Mouse (Mus musculus): ENCODE measurements around the gene Gm18596. TPM values are rescaled to one million over a fixed set of nuclear protein-coding genes. Genes with fewer than 3 reads are reported as not detected.
"Not testable (repeated sequence)": the region's sequence is repeated elsewhere in the genome, so short reads cannot be mapped to it uniquely, and the experiment has no call there.

The Gm18596 gene
- polyA plus RNA-seq, 1 experiment from 2014 or later: not detected

GRCm38 (mm10) chr10:77726186-77726585, 16.3 kb downstream of the Gm18596 start, which contains the start of gene Gm10100:
TSS of gene Gm10100 (plus strand) at chr10:77726486.
- Histone ChIP-seq H3K36me3 (ENCODE audit: control insufficient read depth, insufficient read depth) (no peaks in the 10 kb centered on the region), H3K4me3 (ENCODE audit: low read depth, low read length) (no peak within 1 kb of the TSS), H3K27ac (ENCODE audit: low read length) (no peak within 1 kb of the TSS), H3K27me3 (ENCODE audit: control insufficient read depth, insufficient read depth, low read depth, low read length) (no peaks in the 10 kb centered on the region), H3K9ac (ENCODE audit: low read depth, low read length) (no peak within 1 kb of the TSS), H3K4me1 (ENCODE audit: control insufficient read depth, low read depth, low read length) (no peaks in the 10 kb centered on the region), H3K9me3 (replicated peaks; ENCODE audit: control insufficient read depth, low read length) (no peaks in the 10 kb centered on the region), H3K4me2 (ENCODE audit: low read depth, low read length) (no peak within 1 kb of the TSS)
- WGBS (ENCODE audit: insufficient replicate concordance): 24% methylated on average over 3 of the region's 3 CpGs
- no peak for ATAC-seq (ENCODE audit: low read depth)

DNA sequence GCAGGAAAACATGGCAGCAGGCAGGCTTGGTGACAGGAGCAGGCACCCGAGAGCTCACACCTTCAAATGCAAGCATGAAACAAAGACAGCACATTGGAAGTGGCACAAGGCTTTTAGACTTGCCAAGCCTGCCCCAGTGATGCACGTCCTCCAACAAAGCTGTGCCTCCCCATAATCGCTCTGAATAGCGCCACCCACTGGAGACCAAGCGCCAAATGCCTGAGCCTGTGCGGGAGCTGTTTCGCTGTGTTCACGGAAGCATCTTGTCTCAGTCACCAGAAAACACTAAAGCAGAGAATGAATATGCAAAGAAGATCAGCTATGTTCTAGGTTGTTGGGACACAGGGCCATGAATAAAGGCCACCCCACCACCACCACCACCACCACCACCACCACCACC, 17.6 kb downstream of the Gm18596 start:
- no peaks in the 10 kb centered on the region for H3K27me3 ChIP-seq (ENCODE audit: control insufficient read depth, insufficient read depth, low read depth, low read length)
- H3K4me3 ChIP-seq (ENCODE audit: low read depth, low read length): no peak overlapping the region
- no peaks in the 10 kb centered on the region for H3K9me3 ChIP-seq (replicated peaks; ENCODE audit: control insufficient read depth, low read length)
- no peak overlapping the region for H3K27ac ChIP-seq (ENCODE audit: low read length)
- no peak overlapping the region for H3K9ac ChIP-seq (ENCODE audit: low read depth, low read length)
- no peak overlapping the region for H3K4me2 ChIP-seq (ENCODE audit: low read depth, low read length)
- H3K36me3 ChIP-seq (ENCODE audit: control insufficient read depth, insufficient read depth): no peaks in the 10 kb centered on the region
- 63% methylated on average over 8 of the region's 8 CpGs for WGBS (ENCODE audit: insufficient replicate concordance)
- H3K4me1 ChIP-seq (ENCODE audit: control insufficient read depth, low read depth, low read length): no peaks in the 10 kb centered on the region
- ATAC-seq (ENCODE audit: low read depth): no peak

- H3K9ac ChIP-seq (ENCODE audit: low read depth, low read length); H3K27ac ChIP-seq (ENCODE audit: low read length); H3K36me3 ChIP-seq (ENCODE audit: control insufficient read depth, insufficient read depth); H3K4me3 ChIP-seq (ENCODE audit: low read depth, low read length); H3K4me1 ChIP-seq (ENCODE audit: control insufficient read depth, low read depth, low read length); H3K27me3 ChIP-seq (ENCODE audit: control insufficient read depth, insufficient read depth, low read depth, low read length); ATAC-seq (ENCODE audit: low read depth); H3K9me3 ChIP-seq (replicated peaks; ENCODE audit: control insufficient read depth, low read length); H3K4me2 ChIP-seq (ENCODE audit: low read depth, low read length): not testable (repeated sequence)
- WGBS (ENCODE audit: insufficient replicate concordance): 75% methylated on average over 1 of the region's 1 CpGs
Observed at GRCm38 (mm10) chr10:77720299-77720698, 22.1 kb downstream of the Gm18596 start, which contains the start of gene Krtap12-1. TSS of gene Krtap12-1 (plus strand) at chr10:77720599.

DNA sequence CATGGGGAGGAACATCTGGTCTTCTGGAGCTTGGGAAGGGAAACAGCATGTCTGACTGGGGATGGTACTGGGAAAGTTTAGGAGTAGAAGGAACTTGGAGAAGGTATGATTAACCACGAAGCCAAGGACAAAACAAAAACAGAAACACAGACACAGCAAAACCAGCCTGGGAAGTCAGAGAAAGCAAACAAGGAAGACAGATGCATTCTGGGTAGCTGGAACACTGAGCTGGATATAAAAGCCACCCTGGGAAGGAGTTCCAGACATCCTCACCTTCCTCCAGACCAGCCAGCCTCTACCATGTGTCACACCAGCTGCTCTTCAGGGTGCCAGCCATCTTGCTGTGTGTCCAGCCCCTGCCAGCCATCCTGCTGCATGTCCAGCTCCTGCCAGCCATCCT, 26.9 kb downstream of the Gm18596 start, which contains the start of gene Gm10142:
Gene Gm10142 (plus strand): TSS at position 301 of the 400 bp plus-strand sequence.
- no peak within 1 kb of the TSS for H3K9ac ChIP-seq (ENCODE audit: low read depth, low read length)
- WGBS (ENCODE audit: insufficient replicate concordance): 50% methylated on average over 1 of the region's 1 CpGs
- no peaks in the 10 kb centered on the region for H3K27me3 ChIP-seq (ENCODE audit: control insufficient read depth, insufficient read depth, low read depth, low read length)
- H3K4me2 ChIP-seq (ENCODE audit: low read depth, low read length): no peak within 1 kb of the TSS
- no peak within 1 kb of the TSS for H3K4me3 ChIP-seq (ENCODE audit: low read depth, low read length)
- no peak for ATAC-seq (ENCODE audit: low read depth)
- H3K9me3 ChIP-seq (replicated peaks; ENCODE audit: control insufficient read depth, low read length): no peaks in the 10 kb centered on the region
- H3K27ac ChIP-seq (ENCODE audit: low read length): no peak within 1 kb of the TSS
- H3K36me3 ChIP-seq (ENCODE audit: control insufficient read depth, insufficient read depth): no peaks in the 10 kb centered on the region
- no peaks in the 10 kb centered on the region for H3K4me1 ChIP-seq (ENCODE audit: control insufficient read depth, low read depth, low read length)

DNA sequence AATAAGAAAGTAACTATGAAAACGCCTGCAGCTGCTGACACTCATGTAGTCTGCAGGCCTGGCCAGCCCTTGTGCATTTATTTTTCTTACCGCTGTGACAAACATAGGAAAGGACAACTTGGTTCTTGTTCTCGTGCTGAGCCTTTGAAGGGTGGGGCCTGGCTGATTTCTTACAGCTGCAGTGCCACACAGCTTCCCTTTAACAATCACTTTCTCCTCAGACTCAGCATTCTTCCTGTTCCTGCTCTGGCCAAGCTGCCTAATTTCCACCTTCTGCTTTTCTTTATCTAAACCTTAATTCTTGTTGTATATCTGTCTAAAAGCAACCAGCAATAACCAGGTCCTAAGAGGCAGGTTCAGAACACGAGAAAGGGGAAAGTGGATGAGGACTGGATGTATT, 28.7 kb downstream of the Gm18596 start:
- Histone ChIP-seq H3K4me1 (ENCODE audit: control insufficient read depth, low read depth, low read length) (no peaks in the 10 kb centered on the region), H3K4me3 (ENCODE audit: low read depth, low read length) (no peak overlapping the region), H3K27me3 (ENCODE audit: control insufficient read depth, insufficient read depth, low read depth, low read length) (no peaks in the 10 kb centered on the region), H3K9ac (ENCODE audit: low read depth, low read length) (no peak overlapping the region), H3K4me2 (ENCODE audit: low read depth, low read length) (no peak overlapping the region), H3K27ac (ENCODE audit: low read length) (no peak overlapping the region), H3K9me3 (replicated peaks; ENCODE audit: control insufficient read depth, low read length) (no peaks in the 10 kb centered on the region), H3K36me3 (ENCODE audit: control insufficient read depth, insufficient read depth) (no peaks in the 10 kb centered on the region)
- 17% methylated on average over 4 of the region's 4 CpGs for WGBS (ENCODE audit: insufficient replicate concordance)
- no peak for ATAC-seq (ENCODE audit: low read depth)

DNA sequence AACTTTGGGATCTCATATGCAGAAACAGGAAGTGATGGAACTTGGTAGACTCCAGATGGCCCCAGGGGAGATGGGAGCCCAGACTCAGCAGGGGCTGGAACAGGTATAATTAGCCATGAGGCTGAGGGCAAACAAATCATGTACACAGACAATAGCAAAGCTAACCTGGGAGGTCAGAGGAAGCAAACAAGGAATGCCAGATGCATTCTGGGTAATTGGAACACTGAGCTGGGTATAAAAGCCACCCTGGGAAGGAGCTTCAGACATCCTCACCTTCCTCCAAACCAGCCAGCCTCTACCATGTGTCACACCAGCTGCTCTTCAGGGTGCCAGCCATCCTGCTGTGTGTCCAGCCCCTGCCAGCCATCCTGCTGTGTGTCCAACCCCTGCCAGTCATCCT, 31.3 kb downstream of the Gm18596 start, which contains the start of gene Gm10024:
Gene Gm10024 (plus strand): TSS at position 301 of the 400 bp plus-strand sequence.
- ATAC-seq (ENCODE audit: low read depth); H3K27ac ChIP-seq (ENCODE audit: low read length); H3K9ac ChIP-seq (ENCODE audit: low read depth, low read length): not testable (repeated sequence)

DNA sequence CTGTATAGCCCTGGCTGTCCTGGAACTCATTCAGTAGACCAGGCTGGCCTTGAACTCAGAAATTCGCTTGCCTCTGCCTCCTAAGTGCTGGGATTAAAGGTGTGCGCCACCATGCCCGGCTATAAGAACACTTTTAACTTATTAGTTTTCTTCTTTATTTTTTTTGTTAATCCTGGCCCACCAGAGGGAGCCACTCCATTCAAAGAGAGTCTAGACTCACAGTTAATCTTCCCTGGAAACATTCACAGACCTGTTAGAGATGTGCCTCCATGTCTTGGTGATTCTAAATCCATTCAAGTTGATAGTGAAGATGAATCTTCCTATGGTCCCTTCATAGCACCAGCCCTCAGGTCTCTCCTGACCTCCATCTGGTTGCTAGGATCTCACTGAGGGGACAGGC, 32.6 kb downstream of the Gm18596 start:
- no peak overlapping the region for H3K4me3 ChIP-seq (ENCODE audit: low read depth, low read length)
- WGBS (ENCODE audit: insufficient replicate concordance): 55% methylated on average over 3 of the region's 3 CpGs
- no peak for ATAC-seq (ENCODE audit: low read depth)
- H3K4me2 ChIP-seq (ENCODE audit: low read depth, low read length): no peak overlapping the region
- H3K36me3 ChIP-seq (ENCODE audit: control insufficient read depth, insufficient read depth): no peaks in the 10 kb centered on the region
- no peak overlapping the region for H3K27ac ChIP-seq (ENCODE audit: low read length)
- H3K4me1 ChIP-seq (ENCODE audit: control insufficient read depth, low read depth, low read length): no peaks in the 10 kb centered on the region
- H3K9ac ChIP-seq (ENCODE audit: low read depth, low read length): no peak overlapping the region
- H3K27me3 ChIP-seq (ENCODE audit: control insufficient read depth, insufficient read depth, low read depth, low read length): no peaks in the 10 kb centered on the region
- H3K9me3 ChIP-seq (replicated peaks; ENCODE audit: control insufficient read depth, low read length): no peaks in the 10 kb centered on the region

More for the DNA sequence above, 31.3 kb downstream of the Gm18596 start, which contains the start of gene Gm10024:
- not testable (repeated sequence) for H3K4me1 ChIP-seq (ENCODE audit: control insufficient read depth, low read depth, low read length); H3K27me3 ChIP-seq (ENCODE audit: control insufficient read depth, insufficient read depth, low read depth, low read length); H3K4me2 ChIP-seq (ENCODE audit: low read depth, low read length); H3K36me3 ChIP-seq (ENCODE audit: control insufficient read depth, insufficient read depth); H3K9me3 ChIP-seq (replicated peaks; ENCODE audit: control insufficient read depth, low read length); H3K4me3 ChIP-seq (ENCODE audit: low read depth, low read length)

- no peak within 1 kb of the TSS for H3K4me3 ChIP-seq (ENCODE audit: low read depth, low read length)
- WGBS (ENCODE audit: insufficient replicate concordance): 66% methylated on average over 1 of the region's 1 CpGs
- no peaks in the 10 kb centered on the region for H3K4me1 ChIP-seq (ENCODE audit: control insufficient read depth, low read depth, low read length)
- no peak within 1 kb of the TSS for H3K27ac ChIP-seq (ENCODE audit: low read length)
- no peak within 1 kb of the TSS for H3K4me2 ChIP-seq (ENCODE audit: low read depth, low read length)
- no peaks in the 10 kb centered on the region for H3K9me3 ChIP-seq (replicated peaks; ENCODE audit: control insufficient read depth, low read length)
- ATAC-seq (ENCODE audit: low read depth): no peak
- H3K27me3 ChIP-seq (ENCODE audit: control insufficient read depth, insufficient read depth, low read depth, low read length): no peaks in the 10 kb centered on the region
- H3K9ac ChIP-seq (ENCODE audit: low read depth, low read length): no peak within 1 kb of the TSS
- no peaks in the 10 kb centered on the region for H3K36me3 ChIP-seq (ENCODE audit: control insufficient read depth, insufficient read depth)
Observed at GRCm38 (mm10) chr10:77706326-77706725, 36.1 kb downstream of the Gm18596 start, which contains the start of gene Gm10272. TSS of gene Gm10272 (plus strand) at chr10:77706626.

- H3K9me3 ChIP-seq (replicated peaks; ENCODE audit: control insufficient read depth, low read length): no peaks in the 10 kb centered on the region
- no peak within 1 kb of the TSS for H3K27ac ChIP-seq (ENCODE audit: low read length)
- H3K4me3 ChIP-seq (ENCODE audit: low read depth, low read length): no peak within 1 kb of the TSS
- H3K4me1 ChIP-seq (ENCODE audit: control insufficient read depth, low read depth, low read length): no peaks in the 10 kb centered on the region
- no peak for ATAC-seq (ENCODE audit: low read depth)
- H3K36me3 ChIP-seq (ENCODE audit: control insufficient read depth, insufficient read depth): no peaks in the 10 kb centered on the region
- H3K9ac ChIP-seq (ENCODE audit: low read depth, low read length): no peak within 1 kb of the TSS
- no peak within 1 kb of the TSS for H3K4me2 ChIP-seq (ENCODE audit: low read depth, low read length)
- no peaks in the 10 kb centered on the region for H3K27me3 ChIP-seq (ENCODE audit: control insufficient read depth, insufficient read depth, low read depth, low read length)
- 22% methylated on average over 4 of the region's 4 CpGs for WGBS (ENCODE audit: insufficient replicate concordance)
Observed at GRCm38 (mm10) chr10:77697133-77697532, 45.3 kb downstream of the Gm18596 start, which contains the start of gene Gm9508. TSS of gene Gm9508 (minus strand) at chr10:77697233.

All from liver, embryonic 16.5 days (tissue).